Comparison of ENCODE assay signal across 31 mouse cellular contexts in genomic region chr3:51548987-51549579, GRCm38 (mm10). TPM values are rescaled to one million over a fixed set of nuclear protein-coding genes. Genes with fewer than 3 reads are reported as not detected.
DNase-seq lines count a peak whose midpoint lies in the region; TF ChIP-seq lines count a peak whose summit lies in the region.
"Had no signal": no experiment of that assay in that cellular context is flagged by ENCODE, and none has a peak within 500 bp of the region (broad histone marks: within the 10 kb centered on the region; RNA-seq: fewer than 3 reads in every experiment).

No protein-coding gene starts in this region.

- H3K4me3 ChIP-seq in cerebellum, adult 2 months (replicated peaks; ENCODE audit: insufficient read depth, low read depth, low read length), result no peak overlapping the region
- H3K4me3 ChIP-seq: embryonic facial prominence, embryonic 10.5 days; embryonic facial prominence, embryonic 15.5 days; forebrain, embryonic 12.5 days; heart, embryonic 10.5 days; heart, embryonic 15.5 days; kidney, embryonic 15.5 days; layer of hippocampus, adult 2 months; liver, embryonic 13.5 days; midbrain, embryonic 13.5 days; neural tube, embryonic 13.5 days had no signal

- DNase-seq in adrenal gland, adult 2 months, result peak; percentile 28
- DNase-seq in adrenal gland, adult 8-10 months, result no peak
- peak; percentile 50 to 55 for DNase-seq in cerebellum, adult 2 months
- DNase-seq in cerebellum, adult 9-10 months, result no peak
- peak; percentile 52 for DNase-seq in layer of hippocampus, adult 9-11 months
- no peak for DNase-seq in layer of hippocampus, adult 11-12 months (ENCODE audit: low spot score)
- DNase-seq in adrenal gland, postnatal 25 days, result peak; percentile 30
- no peak for DNase-seq in lung, postnatal 36 days
- DNase-seq: forebrain, postnatal 0 days; gastrocnemius, postnatal 25 days; heart, adult 11 months; kidney, adult 18-20 months; kidney, postnatal 25 days; left cerebral cortex, postnatal 4 days; liver, embryonic 13.5 days; lung, adult 18-20 months; right cerebral cortex, postnatal 25 days; spleen, adult 18-20 months; thymus, adult 2 months; thymus, postnatal 36 days had no signal

- no peak for TF ChIP-seq CTCF in cerebellum, adult 2 months (IDR thresholded peaks at IDR 0.05; ENCODE audit: borderline replicate concordance, insufficient read depth, low read depth, low read length)

- no peaks in the 10 kb centered on the region for H3K27me3 ChIP-seq in cerebellum, adult 2 months (ENCODE audit: control insufficient read depth, insufficient read depth, low read length)
- H3K27me3 ChIP-seq: embryonic facial prominence, embryonic 15.5 days; forebrain, embryonic 12.5 days; heart, embryonic 15.5 days; kidney, embryonic 15.5 days; liver, embryonic 13.5 days; midbrain, embryonic 13.5 days; neural tube, embryonic 13.5 days; Patski had no signal

- 34% methylated on average over 17 of the region's 17 CpGs for WGBS in cerebellum, adult 2 months

- H3K4me1 ChIP-seq in cerebellum, adult 2 months (ENCODE audit: control insufficient read depth, insufficient read depth, low read length), result peaks cover 48% of the 10 kb centered on the region

- no peak overlapping the region for H3K27ac ChIP-seq in cerebellum, adult 2 months (ENCODE audit: insufficient read depth, low read length)
- H3K27ac ChIP-seq: embryonic facial prominence, embryonic 10.5 days; embryonic facial prominence, embryonic 15.5 days; forebrain, embryonic 12.5 days; heart, embryonic 10.5 days; heart, embryonic 15.5 days; kidney, embryonic 15.5 days; layer of hippocampus, adult 2 months; liver, embryonic 13.5 days; macrophage; midbrain, embryonic 13.5 days; neural tube, embryonic 13.5 days had no signal

- TF ChIP-seq POLR2A in cerebellum, adult 2 months (IDR thresholded peaks at IDR 0.05; ENCODE audit: borderline replicate concordance, insufficient read depth, low read length), result no peak

RNA-seq across cellular contexts. Expression of gene Setd7, which starts 11.6 kb away (rescaled TPM):
- total RNA-seq in adrenal gland, adult 2 months (2021), result 10 to 100 TPM; 37.2 to 53.2 TPM
- 14.2 and 17.6 TPM in 2 replicates for polyA plus RNA-seq in adrenal gland, adult 2 months (2012; rRNA removed)
- 10 to 100 TPM; 52.6 to 77.9 (median 66.4) TPM for total RNA-seq in adrenal gland, adult 8-10 months (2022)
- 83.0 and 96.5 TPM in 2 replicates for polyA plus RNA-seq in cerebellum, adult 2 months (2012; rRNA removed)
- total RNA-seq in adrenal gland, postnatal 25 days (2021), result 38.5 and 53.8 TPM in 2 replicates

Comparison
In these comparisons a context has a peak if more than half of its experiments do, and no peak if none do; other contexts are left out.
1. DNase-seq: peak in adrenal gland, adult 2 months (single experiment), cerebellum, adult 2 months (2 of 2), layer of hippocampus, adult 9-11 months (single experiment) and adrenal gland, postnatal 25 days (single experiment); none in adrenal gland, adult 8-10 months (single experiment), cerebellum, adult 9-10 months (single experiment), layer of hippocampus, adult 11-12 months (single experiment) and lung, postnatal 36 days (single experiment).